Mouse (Mus musculus): Measurements from ENCODE around the gene Cln3. TPM values are rescaled to one million over a fixed set of nuclear protein-coding genes. Genes with fewer than 3 reads are reported as not detected.

The Cln3 gene
- polyA plus RNA-seq, 1 experiment from 2014 or later: 27.7 TPM

DNA sequence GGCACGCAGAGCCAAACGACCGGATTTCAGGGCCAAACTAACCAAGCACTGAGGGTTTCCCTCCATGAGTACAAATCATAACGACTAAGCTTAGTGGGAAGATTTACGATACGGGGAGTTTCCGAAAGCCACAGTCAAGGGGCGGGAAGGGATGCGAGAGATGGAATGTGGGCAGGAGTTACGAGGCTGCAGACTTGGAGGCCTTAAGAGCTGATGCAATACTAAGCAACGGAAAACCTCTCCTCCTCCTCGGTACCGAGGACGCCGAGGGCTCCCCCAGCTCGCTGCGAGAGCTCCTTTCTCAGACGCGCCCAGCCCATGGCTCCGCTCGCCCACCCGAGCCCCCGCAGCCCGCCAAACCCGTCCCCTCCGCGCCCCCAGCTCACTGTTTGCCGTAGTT, 19.9 kb downstream of the Cln3 start:
- ATAC-seq (ENCODE audit: low FRiP score, low TSS enrichment): peak; percentile 34; the same call in 1 of the 2 replicates

DNA sequence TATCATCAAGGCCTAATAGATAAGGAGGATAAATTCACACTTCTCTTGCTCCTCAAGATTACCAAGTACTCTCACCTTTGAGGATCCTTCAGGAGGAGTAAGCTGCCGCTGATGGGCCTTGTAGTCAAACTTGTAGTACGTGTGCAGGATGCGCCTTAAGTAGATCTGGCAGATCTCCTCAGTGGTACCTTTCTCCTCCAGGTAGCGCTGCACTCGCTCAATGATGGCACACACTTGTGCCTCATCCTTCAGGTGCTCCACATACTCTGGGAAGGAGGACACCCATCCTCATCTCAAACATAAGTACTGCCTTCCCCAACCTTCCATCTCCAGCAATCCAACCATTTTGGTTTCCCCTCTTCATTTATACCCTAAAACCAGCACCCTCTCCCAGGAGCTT, 29.0 kb downstream of the Cln3 start:
- WGBS: 97% methylated on average over 5 of the region's 5 CpGs
- no peaks in the 10 kb centered on the region for H3K4me1 ChIP-seq (ENCODE audit: control insufficient read depth, insufficient read depth, low read length)
- peaks cover 95% of the 10 kb centered on the region for H3K36me3 ChIP-seq (ENCODE audit: control insufficient read depth, insufficient read depth, low read length)
- DNase-seq: no peak
- no peaks in the 10 kb centered on the region for H3K9me3 ChIP-seq (ENCODE audit: control insufficient read depth, low read length)
- no peak overlapping the region for H3K4me2 ChIP-seq (ENCODE audit: low read length)
- ATAC-seq (ENCODE audit: low FRiP score, low TSS enrichment): no peak
- H3K9ac ChIP-seq (replicated peaks; ENCODE audit: low read length): no peak overlapping the region
- H3K27me3 ChIP-seq (ENCODE audit: control insufficient read depth, insufficient read depth, low read length): no peaks in the 10 kb centered on the region
- no peak overlapping the region for H3K27ac ChIP-seq (replicated peaks; ENCODE audit: low read depth, low read length)
- no peak overlapping the region for H3K4me3 ChIP-seq (replicated peaks; ENCODE audit: low read depth, low read length)

More for the DNA sequence above, 19.9 kb downstream of the Cln3 start:
- Histone ChIP-seq H3K36me3 (ENCODE audit: control insufficient read depth, insufficient read depth, low read length) (peaks cover 39% of the 10 kb centered on the region), H3K27ac (replicated peaks; ENCODE audit: low read depth, low read length) (peak overlapping the region; percentile 74), H3K4me3 (replicated peaks; ENCODE audit: low read depth, low read length) (peak overlapping the region; percentile 92), H3K9me3 (ENCODE audit: control insufficient read depth, low read length) (no peaks in the 10 kb centered on the region), H3K9ac (replicated peaks; ENCODE audit: low read length) (peak overlapping the region; percentile 85), H3K4me2 (ENCODE audit: low read length) (peak overlapping the region; percentile 83), H3K4me1 (ENCODE audit: control insufficient read depth, insufficient read depth, low read length) (peaks cover 5% of the 10 kb centered on the region; the same call in 1 of the 2 replicates), H3K27me3 (ENCODE audit: control insufficient read depth, insufficient read depth, low read length) (no peaks in the 10 kb centered on the region)
- DNase-seq: peak; percentile 14
- under 1% methylated on average over 27 of the region's 28 CpGs for WGBS

DNA sequence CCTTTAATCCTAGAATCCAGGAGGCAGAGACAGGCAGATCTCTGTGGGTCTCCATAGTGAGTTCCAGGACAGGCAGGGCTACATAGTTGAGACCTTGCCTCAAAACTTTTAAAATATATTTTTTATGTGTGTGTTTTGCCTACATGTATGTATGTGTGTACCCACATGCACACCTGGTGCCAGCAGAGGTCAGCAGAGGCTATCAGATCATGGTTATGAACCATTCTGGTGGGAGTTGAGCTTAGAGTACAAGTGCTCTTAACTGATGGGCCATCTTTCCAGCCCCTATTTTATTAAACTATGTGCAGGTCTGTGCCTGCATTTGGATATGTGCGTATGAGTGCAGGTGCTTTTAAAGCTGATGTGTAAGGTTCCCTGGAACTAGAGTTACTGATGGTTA, 30.8 kb downstream of the Cln3 start:
- Histone ChIP-seq H3K36me3 (ENCODE audit: control insufficient read depth, insufficient read depth, low read length) (peaks cover 98% of the 10 kb centered on the region), H3K9me3 (ENCODE audit: control insufficient read depth, low read length) (no peaks in the 10 kb centered on the region), H3K27me3 (ENCODE audit: control insufficient read depth, insufficient read depth, low read length) (no peaks in the 10 kb centered on the region), H3K27ac (replicated peaks; ENCODE audit: low read depth, low read length) (no peak overlapping the region), H3K4me1 (ENCODE audit: control insufficient read depth, insufficient read depth, low read length) (no peaks in the 10 kb centered on the region), H3K4me2 (ENCODE audit: low read length) (no peak overlapping the region), H3K4me3 (replicated peaks; ENCODE audit: low read depth, low read length) (no peak overlapping the region), H3K9ac (replicated peaks; ENCODE audit: low read length) (no peak overlapping the region)
- ATAC-seq (ENCODE audit: low FRiP score, low TSS enrichment): no peak
- 95% methylated on average over 1 of the region's 1 CpGs for WGBS
- peak; percentile 17 for DNase-seq

DNA sequence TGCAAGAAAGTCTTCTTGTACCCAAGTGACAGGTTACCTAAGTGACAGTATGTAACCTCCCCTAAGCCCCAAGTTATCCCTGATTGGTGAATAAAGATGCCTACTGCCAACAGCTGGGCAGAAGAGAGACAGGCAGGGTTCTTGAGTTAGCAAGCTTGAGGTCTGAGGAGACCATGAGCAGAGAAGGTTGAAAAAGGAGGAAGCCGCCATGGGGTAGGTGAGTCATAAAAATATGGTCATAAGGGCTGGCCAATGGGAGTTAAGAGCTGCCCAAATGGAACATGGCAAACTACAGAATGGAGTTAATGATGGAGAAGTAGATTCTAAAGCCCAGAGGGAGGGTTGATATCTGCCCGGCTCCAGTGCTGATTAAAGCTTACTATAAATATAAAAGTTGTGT, 40.0 kb downstream of the Cln3 start:
- H3K36me3 ChIP-seq (ENCODE audit: control insufficient read depth, insufficient read depth, low read length): peaks cover 67% of the 10 kb centered on the region
- no peak overlapping the region for H3K4me3 ChIP-seq (replicated peaks; ENCODE audit: low read depth, low read length)
- H3K4me1 ChIP-seq (ENCODE audit: control insufficient read depth, insufficient read depth, low read length): no peaks in the 10 kb centered on the region
- H3K4me2 ChIP-seq (ENCODE audit: low read length): no peak overlapping the region
- no peak overlapping the region for H3K27ac ChIP-seq (replicated peaks; ENCODE audit: low read depth, low read length)
- no peaks in the 10 kb centered on the region for H3K9me3 ChIP-seq (ENCODE audit: control insufficient read depth, low read length)
- no peak for ATAC-seq (ENCODE audit: low FRiP score, low TSS enrichment)
- H3K27me3 ChIP-seq (ENCODE audit: control insufficient read depth, insufficient read depth, low read length): no peaks in the 10 kb centered on the region
- H3K9ac ChIP-seq (replicated peaks; ENCODE audit: low read length): no peak overlapping the region
- DNase-seq: no peak
- 96% methylated on average over 2 of the region's 2 CpGs for WGBS

DNA sequence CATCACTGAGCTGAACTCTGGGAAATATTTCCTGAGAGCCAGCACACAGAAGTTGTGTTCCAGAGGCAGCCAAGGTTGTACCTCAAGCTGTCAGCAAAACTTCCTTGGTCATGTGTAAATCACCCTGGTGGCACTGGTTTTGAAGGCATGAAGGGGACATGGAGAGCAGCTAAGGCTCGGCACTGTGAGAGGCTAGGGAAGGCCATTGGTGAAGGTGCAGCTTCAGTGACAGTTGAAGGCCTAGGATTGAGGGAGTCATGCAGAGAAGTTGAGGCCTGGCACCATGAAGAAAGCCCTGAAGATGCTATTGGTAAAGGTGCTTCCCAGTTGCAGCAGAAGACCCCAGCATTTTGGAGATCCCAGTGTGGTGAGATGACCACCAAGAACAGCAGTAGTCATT, 44.0 kb downstream of the Cln3 start:
- no peak overlapping the region for H3K4me2 ChIP-seq (ENCODE audit: low read length)
- no peak overlapping the region for H3K9ac ChIP-seq (replicated peaks; ENCODE audit: low read length)
- H3K9me3 ChIP-seq (ENCODE audit: control insufficient read depth, low read length): no peaks in the 10 kb centered on the region
- no peak for DNase-seq
- no peaks in the 10 kb centered on the region for H3K4me1 ChIP-seq (ENCODE audit: control insufficient read depth, insufficient read depth, low read length)
- no peak overlapping the region for H3K4me3 ChIP-seq (replicated peaks; ENCODE audit: low read depth, low read length)
- peaks cover 28% of the 10 kb centered on the region for H3K36me3 ChIP-seq (ENCODE audit: control insufficient read depth, insufficient read depth, low read length)
- no peak for ATAC-seq (ENCODE audit: low FRiP score, low TSS enrichment)
- H3K27me3 ChIP-seq (ENCODE audit: control insufficient read depth, insufficient read depth, low read length): no peaks in the 10 kb centered on the region
- H3K27ac ChIP-seq (replicated peaks; ENCODE audit: low read depth, low read length): no peak overlapping the region
- WGBS: 95% methylated on average over 1 of the region's 1 CpGs

DNA sequence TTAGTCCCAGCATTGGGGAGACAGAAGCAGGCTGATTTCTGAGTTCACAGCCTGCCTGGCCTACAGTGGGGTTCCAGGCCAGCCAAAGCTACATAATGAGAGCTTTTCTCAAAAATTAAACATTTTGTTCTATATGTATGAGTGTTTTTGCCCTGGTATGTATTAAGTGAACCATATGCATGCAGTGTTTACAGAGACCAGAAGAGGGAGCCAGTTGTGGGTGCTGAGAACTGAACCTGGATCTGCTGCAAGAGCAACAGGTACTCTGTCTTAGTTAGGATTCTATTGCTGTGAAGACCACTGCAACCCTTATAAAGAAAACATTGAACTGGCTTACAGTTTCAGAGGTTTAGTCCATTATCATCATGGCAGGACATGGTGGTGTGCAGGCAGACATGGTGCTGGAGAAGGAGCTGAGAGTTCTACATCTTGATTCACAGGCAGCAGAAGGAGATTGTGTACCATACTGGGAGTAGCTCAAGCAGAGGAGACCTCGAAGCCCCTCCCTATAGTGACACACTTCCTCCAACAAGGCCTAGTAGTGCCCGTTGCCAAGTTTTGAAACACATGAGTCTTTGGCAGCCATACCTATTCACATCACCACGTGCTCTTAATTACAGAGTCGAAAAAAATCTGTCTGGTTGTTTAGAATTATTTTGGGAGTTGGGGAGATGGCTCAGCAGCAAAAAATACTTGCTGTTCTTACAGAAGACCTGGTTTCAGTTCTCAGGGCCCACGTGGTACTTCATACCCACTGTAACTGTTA, 47.6 kb downstream of the Cln3 start:
- H3K9ac ChIP-seq (replicated peaks; ENCODE audit: low read length): no peak overlapping the region
- H3K27ac ChIP-seq (replicated peaks; ENCODE audit: low read depth, low read length): no peak overlapping the region
- no peaks in the 10 kb centered on the region for H3K9me3 ChIP-seq (ENCODE audit: control insufficient read depth, low read length)
- H3K4me3 ChIP-seq (replicated peaks; ENCODE audit: low read depth, low read length): no peak overlapping the region
- peak; percentile 46 for DNase-seq
- no peaks in the 10 kb centered on the region for H3K36me3 ChIP-seq (ENCODE audit: control insufficient read depth, insufficient read depth, low read length)
- WGBS: 76% methylated on average over 5 of the region's 5 CpGs
- no peak overlapping the region for H3K4me2 ChIP-seq (ENCODE audit: low read length)
- H3K27me3 ChIP-seq (ENCODE audit: control insufficient read depth, insufficient read depth, low read length): no peaks in the 10 kb centered on the region
- H3K4me1 ChIP-seq (ENCODE audit: control insufficient read depth, insufficient read depth, low read length): no peaks in the 10 kb centered on the region
- ATAC-seq (ENCODE audit: low FRiP score, low TSS enrichment): no peak

DNA sequence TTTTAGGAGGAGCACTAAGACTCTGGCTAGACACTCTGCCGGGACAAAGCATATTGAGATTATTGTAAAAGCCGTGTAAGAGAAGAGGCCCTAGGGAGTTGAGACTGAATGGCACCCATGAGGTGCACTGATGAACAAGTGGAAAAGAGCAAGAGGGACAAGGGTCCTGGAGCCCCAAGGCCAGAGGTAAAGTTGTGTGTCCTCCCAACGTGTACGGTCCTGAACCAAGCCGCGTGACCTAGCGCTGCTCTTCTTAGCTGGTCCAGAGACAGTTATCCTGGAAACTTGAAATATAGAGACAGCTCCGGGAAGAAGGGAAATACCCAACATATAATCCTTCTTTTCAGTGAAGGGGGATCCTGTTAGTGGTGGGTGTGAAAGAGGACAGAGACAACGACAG, 49.2 kb downstream of the Cln3 start:
- H3K9ac ChIP-seq (replicated peaks; ENCODE audit: low read length): peak overlapping the region; percentile 64
- H3K4me3 ChIP-seq (replicated peaks; ENCODE audit: low read depth, low read length): peak overlapping the region; percentile 47
- H3K4me1 ChIP-seq (ENCODE audit: control insufficient read depth, insufficient read depth, low read length): no peaks in the 10 kb centered on the region
- DNase-seq (no peak), ATAC-seq (ENCODE audit: low FRiP score, low TSS enrichment) (no peak)
- WGBS: 46% methylated on average over 9 of the region's 9 CpGs
- no peaks in the 10 kb centered on the region for H3K27me3 ChIP-seq (ENCODE audit: control insufficient read depth, insufficient read depth, low read length)
- H3K27ac ChIP-seq (replicated peaks; ENCODE audit: low read depth, low read length): no peak overlapping the region
- peak overlapping the region; percentile 88 for H3K4me2 ChIP-seq (ENCODE audit: low read length)
- no peaks in the 10 kb centered on the region for H3K36me3 ChIP-seq (ENCODE audit: control insufficient read depth, insufficient read depth, low read length)
- no peaks in the 10 kb centered on the region for H3K9me3 ChIP-seq (ENCODE audit: control insufficient read depth, low read length)

DNA sequence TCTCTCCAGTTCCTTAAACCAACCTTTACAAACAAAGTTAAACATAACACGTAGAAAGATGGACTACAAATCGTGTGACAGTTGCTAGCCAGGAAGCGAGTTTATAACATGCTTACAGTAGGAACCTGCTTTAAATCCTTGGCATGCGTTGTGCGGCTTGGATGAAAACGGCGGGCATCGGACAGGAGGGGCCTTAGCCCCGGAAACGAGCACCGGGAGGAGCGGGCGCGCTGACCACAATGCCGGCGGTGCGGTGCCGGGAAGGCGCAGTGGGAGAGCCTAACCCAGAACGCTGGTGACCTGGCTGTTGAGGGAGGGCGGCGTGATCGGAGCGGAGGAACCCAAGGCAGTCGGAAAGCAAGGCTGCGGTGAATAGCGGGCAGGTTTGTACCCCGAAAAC, 49.9 kb downstream of the Cln3 start:
- H3K9me3 ChIP-seq (ENCODE audit: control insufficient read depth, low read length): no peaks in the 10 kb centered on the region
- DNase-seq (peak; percentile 54), ATAC-seq (ENCODE audit: low FRiP score, low TSS enrichment) (no peak)

DNA sequence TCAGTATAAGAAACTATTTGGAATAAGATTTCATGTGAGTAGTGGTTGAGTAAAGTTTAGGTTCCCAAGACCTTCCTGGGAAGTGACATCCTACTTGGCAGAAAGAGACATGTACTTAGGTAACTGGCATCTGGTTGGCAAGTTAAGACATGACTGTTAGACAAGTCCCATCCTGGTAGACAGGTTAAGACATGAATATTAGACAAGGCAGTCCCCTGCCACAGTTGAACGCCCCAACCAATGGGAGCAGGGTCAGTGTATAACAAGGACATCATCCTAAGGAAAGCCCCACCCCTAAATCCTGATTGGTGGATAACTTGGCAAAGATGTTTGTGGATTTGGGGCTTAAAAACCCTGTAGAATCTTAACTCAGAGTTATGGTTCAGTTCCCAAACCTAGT, 52.2 kb downstream of the Cln3 start:
- H3K27ac ChIP-seq (replicated peaks; ENCODE audit: low read depth, low read length): no peak overlapping the region
- no peaks in the 10 kb centered on the region for H3K9me3 ChIP-seq (ENCODE audit: control insufficient read depth, low read length)
- H3K27me3 ChIP-seq (ENCODE audit: control insufficient read depth, insufficient read depth, low read length): no peaks in the 10 kb centered on the region
- H3K4me2 ChIP-seq (ENCODE audit: low read length): no peak overlapping the region
- no peaks in the 10 kb centered on the region for H3K36me3 ChIP-seq (ENCODE audit: control insufficient read depth, insufficient read depth, low read length)
- H3K4me3 ChIP-seq (replicated peaks; ENCODE audit: low read depth, low read length): no peak overlapping the region
- H3K4me1 ChIP-seq (ENCODE audit: control insufficient read depth, insufficient read depth, low read length): no peaks in the 10 kb centered on the region
- WGBS: 71% methylated on average over 1 of the region's 1 CpGs
- no peak overlapping the region for H3K9ac ChIP-seq (replicated peaks; ENCODE audit: low read length)
- ATAC-seq (ENCODE audit: low FRiP score, low TSS enrichment) (no peak), DNase-seq (no peak)

More for the DNA sequence above, 49.9 kb downstream of the Cln3 start:
- WGBS: 2% methylated on average over 28 of the region's 28 CpGs
- peak overlapping the region; percentile 64 for H3K9ac ChIP-seq (replicated peaks; ENCODE audit: low read length)
- H3K36me3 ChIP-seq (ENCODE audit: control insufficient read depth, insufficient read depth, low read length): no peaks in the 10 kb centered on the region
- peak overlapping the region; percentile 88 for H3K4me2 ChIP-seq (ENCODE audit: low read length)
- H3K4me1 ChIP-seq (ENCODE audit: control insufficient read depth, insufficient read depth, low read length): no peaks in the 10 kb centered on the region
- peak overlapping the region; percentile 47 for H3K4me3 ChIP-seq (replicated peaks; ENCODE audit: low read depth, low read length)
- H3K27me3 ChIP-seq (ENCODE audit: control insufficient read depth, insufficient read depth, low read length): no peaks in the 10 kb centered on the region
- no peak overlapping the region for H3K27ac ChIP-seq (replicated peaks; ENCODE audit: low read depth, low read length)
